8 mouse cellular contexts compared by ENCODE assay signal in the genomic region with DNA sequence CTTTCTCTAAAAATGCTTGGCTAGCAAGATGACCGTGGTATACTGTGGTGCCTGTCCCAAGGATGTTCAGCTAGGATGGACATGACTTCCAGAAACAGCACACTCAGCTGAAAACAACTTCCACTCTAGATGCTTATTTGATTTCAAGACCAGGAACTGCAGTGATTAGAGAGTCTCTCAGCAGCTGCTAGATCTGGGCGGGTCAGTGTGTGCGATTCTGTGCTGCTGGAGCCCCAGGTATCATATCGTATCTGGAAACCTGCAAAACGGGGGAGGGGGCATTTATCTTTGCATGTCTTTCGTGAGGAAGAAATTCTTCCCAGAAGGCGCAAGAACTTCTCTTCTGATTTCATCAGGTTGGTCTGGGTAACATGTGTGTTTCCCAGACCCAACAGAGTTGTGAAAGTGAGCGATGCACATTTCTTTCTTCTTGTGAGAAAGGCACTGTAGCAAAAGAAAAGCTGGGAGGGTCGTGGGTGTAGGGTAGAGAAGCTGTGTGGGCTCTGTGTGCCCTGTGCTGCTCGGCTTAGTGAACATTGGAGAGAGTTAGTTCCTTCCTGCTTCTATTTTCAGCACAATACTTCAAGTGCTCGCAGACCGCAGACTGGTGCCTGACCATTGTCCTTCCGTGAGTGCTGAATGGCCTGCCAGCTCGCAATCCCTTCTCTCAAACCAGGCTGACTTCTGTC.
A peak's percentile ranks its signal among the peaks of the same experiment; 100 is the strongest.
DNase-seq lines count a peak whose midpoint lies in the region; ATAC-seq lines count a peak whose summit lies in the region.

No protein-coding gene starts in this region.

- peak; percentile 91 for ATAC-seq in hematopoietic stem cell, adult 5-6 weeks (replicated peaks in 1 of 2; ENCODE audit: insufficient read depth in 1 of 2, low FRiP score in 2 of 2, low TSS enrichment in 1 of 2, low read depth in 1 of 2, poor library complexity in 2 of 2, severe bottlenecking in 2 of 2)
- ATAC-seq in liver, embryonic 16.5 days (ENCODE audit: low read depth): peak; percentile 45; the same call in 1 of the 2 replicates
- no peak for ATAC-seq in midbrain, embryonic 15.5 days (replicated peaks)

- H3K36me3 ChIP-seq in liver, embryonic 16.5 days (ENCODE audit: control insufficient read depth, insufficient read depth): no peaks in the 10 kb centered on the region
- H3K36me3 ChIP-seq in midbrain, embryonic 15.5 days (replicated peaks): no peaks in the 10 kb centered on the region

- no peaks in the 10 kb centered on the region for H3K27me3 ChIP-seq in liver, embryonic 16.5 days (ENCODE audit: control insufficient read depth, insufficient read depth, low read depth, low read length)
- H3K27me3 ChIP-seq in midbrain, embryonic 15.5 days (replicated peaks): no peaks in the 10 kb centered on the region

- H3K4me3 ChIP-seq in liver, embryonic 16.5 days (ENCODE audit: low read depth, low read length): peak overlapping the region; percentile 6; the same call in 1 of the 2 replicates
- no peak overlapping the region for H3K4me3 ChIP-seq in midbrain, embryonic 15.5 days

- H3K27ac ChIP-seq in liver, embryonic 16.5 days (ENCODE audit: low read length): no peak overlapping the region
- no peak overlapping the region for H3K27ac ChIP-seq in midbrain, embryonic 15.5 days

- peak overlapping the region; percentile 30; the same call in 1 of the 2 replicates for H3K4me2 ChIP-seq in liver, embryonic 16.5 days (ENCODE audit: low read depth, low read length)
- no peak overlapping the region for H3K4me2 ChIP-seq in midbrain, embryonic 15.5 days

- no peaks in the 10 kb centered on the region for H3K9me3 ChIP-seq in liver, embryonic 16.5 days (replicated peaks; ENCODE audit: control insufficient read depth, low read length)
- H3K9me3 ChIP-seq in midbrain, embryonic 15.5 days: no peaks in the 10 kb centered on the region

- H3K4me1 ChIP-seq in liver, embryonic 16.5 days (ENCODE audit: control insufficient read depth, low read depth, low read length): no peaks in the 10 kb centered on the region
- H3K4me1 ChIP-seq in midbrain, embryonic 15.5 days: no peaks in the 10 kb centered on the region

- H3K9ac ChIP-seq in liver, embryonic 16.5 days (ENCODE audit: low read depth, low read length): no peak overlapping the region
- no peak overlapping the region for H3K9ac ChIP-seq in midbrain, embryonic 15.5 days

- 22% methylated on average over 14 of the region's 14 CpGs for WGBS in liver, embryonic 16.5 days (ENCODE audit: insufficient replicate concordance)
- WGBS in midbrain, embryonic 15.5 days: 75% methylated on average over 14 of the region's 14 CpGs

- DNase-seq in adrenal gland, adult 2 months: peak; percentile 26
- no peak for DNase-seq in adrenal gland, postnatal 4 days (ENCODE audit: low spot score in 2 of 2)
- peak; percentile 45 for DNase-seq in brain, adult 2 months (ENCODE audit: low read depth, low spot score)
- no peak for DNase-seq in thymus, adult 18-20 months
- no peak for DNase-seq in thymus, postnatal 4 days

Comparison
In these comparisons a context has a peak if more than half of its experiments do, and no peak if none do; other contexts are left out.
1. DNase-seq: peak in adrenal gland, adult 2 months (single experiment) and brain, adult 2 months (single experiment); none in adrenal gland, postnatal 4 days (0 of 2), thymus, adult 18-20 months (0 of 2) and thymus, postnatal 4 days (single experiment).